In the genomic region with DNA sequence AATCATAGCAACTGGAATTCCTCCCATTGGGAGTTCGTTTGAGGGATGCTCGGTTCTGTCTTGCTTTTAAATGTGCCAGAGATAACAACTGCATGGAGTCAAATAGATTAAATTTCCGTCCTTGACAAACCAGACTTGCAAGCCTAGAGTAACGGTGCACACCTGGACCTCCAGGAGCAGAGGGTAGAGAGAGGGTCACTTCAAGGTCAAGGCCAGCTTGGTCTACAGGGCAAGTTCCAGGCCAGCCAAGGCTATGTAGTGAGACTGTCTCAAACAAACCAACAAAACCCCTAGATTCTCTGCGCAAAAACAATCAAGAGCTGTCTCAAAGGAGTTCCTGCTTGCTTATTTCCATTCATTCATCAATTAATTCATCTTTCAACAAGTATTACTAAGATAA, we compare ENCODE assay signal across 15 mouse cellular contexts. TPM values are rescaled to one million over a fixed set of nuclear protein-coding genes. Genes with fewer than 3 reads are reported as not detected.
DNase-seq lines count a peak whose midpoint lies in the region; ATAC-seq lines count a peak whose summit lies in the region.
"Had no signal": no experiment of that assay in that cellular context is flagged by ENCODE, and none has a peak within 500 bp of the region (broad histone marks: within the 10 kb centered on the region; RNA-seq: fewer than 3 reads in every experiment).

No protein-coding gene starts in this region.

- no peaks in the 10 kb centered on the region for H3K9me3 ChIP-seq in forebrain, embryonic 13.5 days (replicated peaks)
- H3K9me3 ChIP-seq in forebrain, embryonic 12.5 days, result no peaks in the 10 kb centered on the region
- H3K9me3 ChIP-seq in heart, embryonic 14.5 days (ENCODE audit: control insufficient read depth, low read length), result no peaks in the 10 kb centered on the region
- no peaks in the 10 kb centered on the region for H3K9me3 ChIP-seq in megakaryocyte, embryonic 14.5 days
- no peaks in the 10 kb centered on the region for H3K9me3 ChIP-seq in neural tube, embryonic 13.5 days
- H3K9me3 ChIP-seq: limb, embryonic 12.5 days; midbrain, embryonic 10.5 days; neural tube, embryonic 12.5 days; stomach, embryonic 15.5 days had no signal

- H3K27me3 ChIP-seq in forebrain, embryonic 13.5 days, result no peaks in the 10 kb centered on the region
- no peaks in the 10 kb centered on the region for H3K27me3 ChIP-seq in forebrain, embryonic 12.5 days
- H3K27me3 ChIP-seq in heart, embryonic 14.5 days (ENCODE audit: control insufficient read depth, insufficient read depth, low read length), result no peaks in the 10 kb centered on the region
- H3K27me3 ChIP-seq in megakaryocyte, embryonic 14.5 days (replicated peaks), result no peaks in the 10 kb centered on the region
- no peaks in the 10 kb centered on the region for H3K27me3 ChIP-seq in neural tube, embryonic 13.5 days
- H3K27me3 ChIP-seq: limb, embryonic 12.5 days; neural tube, embryonic 12.5 days; stomach, embryonic 15.5 days had no signal

- peak; percentile 22; the same call in 1 of the 2 replicates for ATAC-seq in forebrain, embryonic 13.5 days
- no peak for ATAC-seq in forebrain, embryonic 12.5 days (ENCODE audit: low FRiP score)
- no peak for ATAC-seq in heart, embryonic 14.5 days (ENCODE audit: insufficient number of reproducible peaks, insufficient read depth, low FRiP score, low read depth)
- ATAC-seq in megakaryocyte, adult 5-6 weeks (ENCODE audit: poor library complexity, severe bottlenecking), result no peak
- ATAC-seq in neural tube, embryonic 13.5 days (ENCODE audit: low read depth), result 0 out of 2 replicates have a peak, but pooled peaks have one; percentile 16

- DNase-seq in heart, postnatal 10 days, result no peak
- no peak for DNase-seq in testis, postnatal 14 days (ENCODE audit: low spot score)

- H3K27ac ChIP-seq in forebrain, embryonic 13.5 days, result no peak overlapping the region
- no peak overlapping the region for H3K27ac ChIP-seq in forebrain, embryonic 12.5 days
- H3K27ac ChIP-seq in heart, embryonic 14.5 days (replicated peaks in 1 of 2; ENCODE audit: control insufficient read depth in 1 of 2, insufficient read depth in 1 of 2, low read depth in 2 of 2, low read length in 2 of 2), result peak overlapping the region; percentile 54 to 57; a peak in 3 of 4 replicates
- H3K27ac ChIP-seq in neural tube, embryonic 13.5 days (replicated peaks), result no peak overlapping the region
- H3K27ac ChIP-seq: kidney, postnatal 0 days; limb, embryonic 12.5 days; liver, embryonic 14.5 days; midbrain, embryonic 10.5 days; neural tube, embryonic 12.5 days; stomach, embryonic 15.5 days had no signal

- intact Hi-C loops in heart, postnatal 10 days (cut with DNase I), result loop anchor here (1.0 to 5.0 kb wide), 4 partner anchors 98 to 772 kb away; no protein-coding TSS in a partner anchor

- H3K36me3 ChIP-seq in forebrain, embryonic 13.5 days (ENCODE audit: poor library complexity, severe bottlenecking), result no peaks in the 10 kb centered on the region
- no peaks in the 10 kb centered on the region for H3K36me3 ChIP-seq in forebrain, embryonic 12.5 days (replicated peaks)
- 0 out of 2 replicates have a peak, but pooled peaks cover 4% of the 10 kb centered on the region for H3K36me3 ChIP-seq in heart, embryonic 14.5 days (ENCODE audit: control insufficient read depth, insufficient read depth, low read length)
- H3K36me3 ChIP-seq in megakaryocyte, embryonic 14.5 days (replicated peaks; ENCODE audit: low read length), result peaks cover 18% of the 10 kb centered on the region
- H3K36me3 ChIP-seq in neural tube, embryonic 13.5 days, result no peaks in the 10 kb centered on the region
- H3K36me3 ChIP-seq: limb, embryonic 12.5 days; midbrain, embryonic 10.5 days; neural tube, embryonic 12.5 days; stomach, embryonic 15.5 days had no signal

- WGBS in forebrain, embryonic 13.5 days, result 82% methylated on average over 5 of the region's 5 CpGs
- WGBS in forebrain, embryonic 12.5 days, result 82% methylated on average over 5 of the region's 5 CpGs
- whole genome bisulfite sequencing in heart, embryonic 14.5 days, result 57% methylated on average over 5 of the region's 5 CpGs
- 76% methylated on average over 5 of the region's 5 CpGs for WGBS in neural tube, embryonic 13.5 days

- H3K4me1 ChIP-seq in forebrain, embryonic 13.5 days, result peaks cover under 1% of the 10 kb centered on the region; the same call in 1 of the 2 replicates
- peaks cover 3% of the 10 kb centered on the region; the same call in 1 of the 2 replicates for H3K4me1 ChIP-seq in forebrain, embryonic 12.5 days
- H3K4me1 ChIP-seq in heart, embryonic 14.5 days (ENCODE audit: control insufficient read depth in 2 of 2, insufficient read depth in 2 of 2, low read length in 2 of 2), result peaks cover 2 to 10% of the 10 kb centered on the region in 2 experiments; a peak in 3 of 4 replicates
- H3K4me1 ChIP-seq in megakaryocyte, embryonic 14.5 days, result peaks cover 52% of the 10 kb centered on the region
- 0 out of 2 replicates have a peak, but pooled peaks cover 3% of the 10 kb centered on the region for H3K4me1 ChIP-seq in neural tube, embryonic 13.5 days (replicated peaks)
- H3K4me1 ChIP-seq: limb, embryonic 12.5 days; neural tube, embryonic 12.5 days; stomach, embryonic 15.5 days had no signal

- no peak overlapping the region for H3K9ac ChIP-seq in forebrain, embryonic 13.5 days
- no peak overlapping the region for H3K9ac ChIP-seq in forebrain, embryonic 12.5 days
- H3K9ac ChIP-seq in heart, embryonic 14.5 days (ENCODE audit: low read length), result no peak overlapping the region
- no peak overlapping the region for H3K9ac ChIP-seq in neural tube, embryonic 13.5 days
- H3K9ac ChIP-seq: limb, embryonic 12.5 days; liver, embryonic 14.5 days; neural tube, embryonic 12.5 days; stomach, embryonic 15.5 days had no signal

- H3K4me3 ChIP-seq in forebrain, embryonic 13.5 days, result no peak overlapping the region
- H3K4me3 ChIP-seq in forebrain, embryonic 12.5 days (replicated peaks), result no peak overlapping the region
- no peak overlapping the region for H3K4me3 ChIP-seq in heart, embryonic 14.5 days (ENCODE audit: control insufficient read depth in 1 of 2, insufficient read depth in 1 of 2, low read depth in 1 of 2, low read length in 2 of 2)
- peak overlapping the region; percentile 50 for H3K4me3 ChIP-seq in megakaryocyte, embryonic 14.5 days (replicated peaks)
- no peak overlapping the region for H3K4me3 ChIP-seq in neural tube, embryonic 13.5 days
- H3K4me3 ChIP-seq: limb, embryonic 12.5 days; midbrain, embryonic 10.5 days; neural tube, embryonic 12.5 days; stomach, embryonic 15.5 days had no signal

- H3K4me2 ChIP-seq in forebrain, embryonic 13.5 days, result no peak overlapping the region
- no peak overlapping the region for H3K4me2 ChIP-seq in forebrain, embryonic 12.5 days
- no peak overlapping the region for H3K4me2 ChIP-seq in heart, embryonic 14.5 days (ENCODE audit: low read length)
- no peak overlapping the region for H3K4me2 ChIP-seq in neural tube, embryonic 13.5 days
- H3K4me2 ChIP-seq: limb, embryonic 12.5 days; neural tube, embryonic 12.5 days; stomach, embryonic 15.5 days had no signal

RNA-seq across cellular contexts. Expression of a gene that starts 7.1 kb away (rescaled TPM):
- 41.4 and 46.2 TPM in 2 replicates for polyA plus RNA-seq in forebrain, embryonic 13.5 days (2015; fragmentation: Nextera tagmentation; extraction: Ambion mirVana)
- polyA plus RNA-seq in forebrain, embryonic 12.5 days (2016; fragmentation: Nextera tagmentation; extraction: Ambion mirVana), result 32.0 and 35.6 TPM in 2 replicates
- polyA plus RNA-seq in heart, embryonic 14.5 days (2014; fragmentation: Nextera tagmentation; extraction: Ambion mirVana), result 270 and 272 TPM in 2 replicates
- 100 to 1,000 TPM; 214 TPM for total RNA-seq in heart, postnatal 10 days (2021)
- polyA plus RNA-seq in megakaryocyte, embryonic 14.5 days (2012; ENCODE audit: insufficient read depth, low replicate concordance), result 101 and 115 TPM in 2 replicates
- total RNA-seq in megakaryocyte, adult 5-6 weeks (2015), result 16.1 and 19.9 TPM in 2 replicates
- total RNA-seq in megakaryocyte, adult 5-6 weeks (2017), result 24.2 and 32.9 TPM in 2 replicates
- polyA plus RNA-seq in neural tube, embryonic 13.5 days (2015; fragmentation: Nextera tagmentation; extraction: Ambion mirVana), result 82.0 and 84.5 TPM in 2 replicates
- polyA plus RNA-seq: inflammation-experienced regulatory T-cells, adult 6 months had no signal

RNA-seq across cellular contexts. Expression of a gene that starts 25.1 kb away (rescaled TPM):
- polyA plus RNA-seq in forebrain, embryonic 13.5 days (2015; fragmentation: Nextera tagmentation; extraction: Ambion mirVana), result 108 and 113 TPM in 2 replicates
- polyA plus RNA-seq in forebrain, embryonic 12.5 days (2016; fragmentation: Nextera tagmentation; extraction: Ambion mirVana), result 97.8 and 111 TPM in 2 replicates
- 55.6 and 58.3 TPM in 2 replicates for polyA plus RNA-seq in heart, embryonic 14.5 days (2014; fragmentation: Nextera tagmentation; extraction: Ambion mirVana)
- total RNA-seq in heart, postnatal 10 days (2021), result 10 to 100 TPM; 37.7 to 40.5 TPM
- polyA plus RNA-seq in megakaryocyte, embryonic 14.5 days (2012; ENCODE audit: insufficient read depth, low replicate concordance), result 9.9 and 12.6 TPM in 2 replicates
- 23.8 and 30.0 TPM in 2 replicates for total RNA-seq in megakaryocyte, adult 5-6 weeks (2015)
- 20.4 and 26.6 TPM in 2 replicates for total RNA-seq in megakaryocyte, adult 5-6 weeks (2017)
- 112 and 122 TPM in 2 replicates for polyA plus RNA-seq in neural tube, embryonic 13.5 days (2015; fragmentation: Nextera tagmentation; extraction: Ambion mirVana)

Comparison
In these comparisons a context has a peak if more than half of its experiments do, and no peak if none do; other contexts are left out.
1. ATAC-seq: peak in forebrain, embryonic 13.5 days (single experiment) and neural tube, embryonic 13.5 days (single experiment); none in forebrain, embryonic 12.5 days (single experiment), heart, embryonic 14.5 days (single experiment) and megakaryocyte, adult 5-6 weeks (single experiment).
2. H3K27ac ChIP-seq: peak in heart, embryonic 14.5 days (2 of 2); none in forebrain, embryonic 13.5 days (single experiment), forebrain, embryonic 12.5 days (single experiment) and neural tube, embryonic 13.5 days (single experiment).